Mouse (Mus musculus): ENCODE data around the gene Cdx4.

GRCm38 (mm10) chrX:103325900-103326299 is 4.7 kb downstream of the Cdx4 start:
- TF ChIP-seq CTCF (IDR thresholded peaks at IDR 0.05; ENCODE audit: borderline replicate concordance, insufficient read depth, low read length), result no peak
- TF ChIP-seq POLR2A (IDR thresholded peaks at IDR 0.05; ENCODE audit: low read depth, low read length), result no peak
